Mouse (Mus musculus) urinary bladder, postnatal 4 days (tissue): ENCODE measurements around the gene Gm49027.
A peak's percentile ranks its signal among the peaks of the same experiment; 100 is the strongest.
"Not testable (repeated sequence)": the region's sequence is repeated elsewhere in the genome, so short reads cannot be mapped to it uniquely, and the experiment has no call there.

Experiments
- DNase-seq, 2 experiments: peaks; one replicate each; pipeline ENCODE4 v3.0.0; 2021 to 2022; ENCODE audit warnings: low spot score in 2 of 2

The Gm49027 gene

GRCm38 (mm10) chr5:123525281-123525680 is at the start of gene Gm49027:
Gene Gm49027, minus strand, starts transcription at chr5:123525488.
- peak; percentile 11 to 19 for DNase-seq

GRCm38 (mm10) chr5:123573362-123573761 is 48.1 kb upstream of the Gm49027 start:
- DNase-seq = no peak

GRCm38 (mm10) chr5:123572357-123573186 is 47.3 kb upstream of the Gm49027 start, which contains the start of gene Vps33a:
Gene Vps33a, minus strand, starts transcription at chr5:123573038.
- peak; percentile 96 to 99 for DNase-seq

DNA sequence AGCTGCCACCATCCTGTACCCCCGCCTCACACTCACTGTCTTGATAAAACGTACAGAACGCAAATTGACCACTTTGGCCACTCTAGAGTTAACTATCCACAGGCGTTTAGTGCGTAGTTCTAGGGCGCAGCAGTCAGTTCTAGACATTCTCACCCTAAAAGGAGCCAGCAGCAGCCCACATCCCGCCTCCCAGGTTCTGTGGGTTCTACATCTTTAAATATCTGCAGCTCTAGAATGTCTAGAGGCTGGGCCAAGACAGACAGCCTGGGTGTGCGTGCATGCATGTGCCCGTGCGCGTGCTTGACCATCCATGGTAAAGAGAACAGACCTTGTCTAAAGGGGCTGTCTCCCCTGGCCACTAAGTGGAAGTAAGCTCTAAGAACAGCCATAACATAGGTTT is 35.8 kb upstream of the Gm49027 start:
- no peak for DNase-seq

DNA sequence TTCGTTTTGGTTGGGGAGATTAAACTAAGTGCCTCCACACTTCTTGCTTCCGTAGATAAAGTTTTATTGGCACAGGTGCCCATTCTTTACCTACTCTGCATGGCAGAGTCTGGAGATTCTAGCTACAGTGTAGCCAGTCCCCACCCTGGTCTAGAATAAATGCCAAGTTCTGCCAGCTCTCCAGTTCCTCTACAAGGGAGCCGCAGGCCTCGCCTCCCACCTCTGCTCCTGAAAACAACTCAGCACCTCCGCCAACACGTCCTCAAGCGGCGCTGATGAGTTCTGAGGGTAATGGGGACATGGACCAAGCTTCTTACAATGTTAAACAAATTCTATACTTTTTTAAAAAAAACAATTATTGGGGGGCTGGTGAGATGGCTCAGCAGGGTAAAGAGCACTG is 34.3 kb upstream of the Gm49027 start:
- no peak for DNase-seq

GRCm38 (mm10) chr5:123556451-123556850 is 31.2 kb upstream of the Gm49027 start:
- DNase-seq = no peak

GRCm38 (mm10) chr5:123555693-123556092 is 30.4 kb upstream of the Gm49027 start:
- peak in 1 of 2 experiments; percentile 45 for DNase-seq

- peak in 1 of 2 experiments; percentile 12 for DNase-seq
Observed at GRCm38 (mm10) chr5:123533801-123534200, 8.5 kb upstream of the Gm49027 start.

DNA sequence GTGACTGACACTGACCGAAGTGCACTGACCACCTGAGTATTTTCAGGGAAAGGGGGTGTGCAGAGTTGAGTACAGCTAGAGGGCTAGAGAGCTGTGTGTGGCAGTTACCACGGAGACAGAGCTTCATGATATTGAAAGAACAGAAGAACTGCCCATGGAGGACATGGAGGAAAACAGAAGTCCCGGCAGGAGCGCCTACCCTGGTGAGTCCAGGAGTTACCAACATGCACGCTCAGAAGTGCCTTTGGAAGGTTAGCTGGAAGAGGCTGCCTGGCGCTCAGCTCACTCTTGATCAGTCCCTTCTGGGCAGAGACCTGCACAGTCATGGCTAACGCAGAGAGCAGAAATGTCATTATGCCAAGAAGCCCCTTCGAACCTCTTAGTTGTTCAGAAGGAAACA is 4.8 kb upstream of the Gm49027 start:
- peak in 1 of 2 experiments; percentile 14 for DNase-seq

GRCm38 (mm10) chr5:123528641-123529040 is 3.4 kb upstream of the Gm49027 start:
- DNase-seq = peak in 1 of 2 experiments; percentile 10

- DNase-seq = peak; percentile 11 to 25
Observed at GRCm38 (mm10) chr5:123525916-123526495, 718 bp upstream of the Gm49027 start.

DNA sequence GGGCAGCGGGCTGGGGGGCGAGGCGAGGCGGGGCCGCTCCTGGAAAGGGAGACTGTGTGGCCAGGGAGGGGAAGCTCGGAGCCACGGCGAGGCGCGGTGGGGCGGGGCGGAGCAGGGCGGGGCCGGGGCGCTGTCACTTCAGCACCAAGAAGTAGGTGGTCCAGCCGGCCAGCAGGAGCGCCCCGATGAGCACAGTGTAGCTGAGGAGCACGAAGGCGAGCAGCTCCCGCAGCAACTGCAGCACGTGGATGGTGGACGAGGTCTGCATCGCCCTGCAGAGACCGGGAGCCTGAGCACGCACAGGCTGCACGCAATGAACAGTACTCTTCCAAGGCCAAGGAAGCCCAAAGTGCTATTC is 916 bp downstream of the Gm49027 start:
- DNase-seq = no peak

- peak; percentile 95 to 98 for DNase-seq
Observed at GRCm38 (mm10) chr5:123523692-123524392, 1.4 kb downstream of the Gm49027 start, which contains the start of gene Diablo. Gene Diablo, minus strand, starts transcription at chr5:123524176.

DNA sequence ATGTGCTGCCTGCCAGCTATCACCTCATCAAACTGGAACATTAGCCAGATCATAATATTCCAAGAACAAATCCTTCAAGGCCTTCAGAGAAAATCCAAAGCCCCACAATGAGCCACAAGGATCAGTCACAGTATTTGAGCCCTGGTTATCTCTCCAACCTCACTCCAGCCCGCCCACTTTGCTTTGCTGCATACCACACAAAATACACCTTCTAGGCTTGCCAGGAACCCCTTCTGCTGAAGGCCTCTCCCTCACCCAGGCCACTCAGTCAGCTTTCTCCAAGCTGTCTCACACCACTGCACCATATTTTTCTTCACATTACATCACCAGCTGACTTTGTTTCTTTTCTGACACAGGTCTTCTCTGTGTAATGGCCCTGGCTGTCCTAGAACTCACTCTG is 3.1 kb downstream of the Gm49027 start:
- DNase-seq = peak; percentile 15 to 47

DNA sequence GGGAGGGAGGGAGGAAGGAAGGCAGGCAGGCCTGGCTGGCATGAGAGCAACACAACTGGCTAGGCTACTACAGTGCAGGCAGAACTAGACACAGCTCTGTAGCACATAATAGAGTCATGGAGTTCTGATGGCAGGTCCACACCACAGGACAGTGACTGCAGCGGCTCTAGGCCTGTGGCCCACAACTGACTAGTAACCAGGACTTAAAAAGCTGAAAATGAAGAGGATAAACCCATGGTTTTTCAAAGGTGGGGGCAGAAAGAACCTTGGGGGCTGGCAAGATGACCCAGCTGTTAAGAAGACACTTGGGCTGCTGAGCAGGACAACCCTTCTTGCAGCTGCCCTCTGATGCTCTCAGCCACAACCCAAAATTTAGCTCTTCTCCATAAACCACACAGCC is 3.7 kb downstream of the Gm49027 start:
- DNase-seq = peak; percentile 7 to 16

DNA sequence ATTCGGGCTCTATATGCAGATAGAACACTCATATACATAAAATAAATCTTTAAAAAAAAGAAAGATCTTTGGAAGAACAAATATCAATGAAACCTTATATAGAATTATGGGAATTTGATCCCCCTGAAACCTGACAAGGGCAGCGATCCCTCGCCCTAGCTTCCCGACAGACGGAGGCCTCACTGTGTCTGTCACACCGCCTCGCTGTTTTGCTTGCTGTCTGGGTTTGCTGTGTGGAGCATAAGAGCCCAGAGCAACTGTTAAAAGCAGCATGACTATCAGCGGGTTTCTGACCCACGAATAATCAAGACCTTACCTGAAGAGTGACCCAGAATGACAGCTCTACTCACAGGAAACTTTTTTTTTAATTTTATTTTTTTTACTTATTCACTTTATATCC is 4.6 kb downstream of the Gm49027 start:
- DNase-seq = peak in 1 of 2 experiments; percentile 56

GRCm38 (mm10) chr5:123514871-123515270 is 10.4 kb downstream of the Gm49027 start:
- no peak for DNase-seq

- no peak for DNase-seq
Observed at GRCm38 (mm10) chr5:123512102-123512501, 13.2 kb downstream of the Gm49027 start.

DNA sequence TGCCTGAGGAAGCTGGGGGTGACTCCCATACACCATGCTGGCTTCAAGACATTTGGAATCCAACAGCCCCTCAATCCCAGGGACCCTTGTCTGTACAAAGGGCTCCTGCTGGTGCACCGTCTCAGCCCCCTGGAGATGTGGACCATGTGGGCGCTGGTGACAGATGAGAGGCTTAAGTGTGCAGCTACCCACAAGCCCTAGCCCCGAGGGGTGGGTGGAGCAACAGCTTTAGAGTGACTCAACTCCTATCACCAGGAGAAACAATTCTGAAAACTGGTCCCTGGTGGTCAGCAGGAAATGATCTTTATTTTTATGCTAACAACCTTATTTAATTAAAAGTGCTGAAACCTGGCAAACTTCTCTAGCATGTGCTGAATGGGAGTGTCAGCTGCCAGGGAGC is 13.9 kb downstream of the Gm49027 start:
- DNase-seq = not testable (repeated sequence)

DNA sequence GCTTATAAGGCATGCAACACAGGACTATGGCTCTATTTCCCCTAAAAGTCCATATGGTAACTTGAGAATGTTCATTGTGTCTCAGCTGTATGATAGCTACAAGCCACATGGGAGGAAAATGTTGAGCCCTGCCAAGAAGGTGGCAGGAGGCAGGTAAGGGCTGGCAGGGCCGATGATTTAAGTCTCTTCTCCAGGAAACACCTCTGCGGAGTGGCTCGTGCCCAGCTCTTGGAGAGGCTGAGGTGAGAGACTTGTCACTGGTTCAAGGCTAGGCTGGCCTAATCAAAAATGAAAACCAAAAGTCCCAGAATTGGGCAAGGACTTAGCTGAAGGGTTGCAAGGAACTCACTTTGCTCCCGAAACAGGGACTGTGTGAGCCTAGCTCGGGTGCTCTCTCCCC is 15.1 kb downstream of the Gm49027 start, which contains the start of gene B3gnt4:
TSS of gene B3gnt4 (plus strand) at position 301 of the 400 bp plus-strand sequence.
- DNase-seq = no peak

- no peak for DNase-seq
Observed at GRCm38 (mm10) chr5:123508921-123509320, 16.4 kb downstream of the Gm49027 start.
